Mouse (Mus musculus) lung, adult 2 months (tissue): Measurements from ENCODE around the gene Fgfr1op2.

Source experiments
- CTCF ChIP-seq: fragments of 200-500 bp; IDR thresholded peaks from 2 replicates; pipeline ENCODE4 v1.5.1; 2011; ENCODE audit warnings: mild to moderate bottlenecking, low read length, control low read depth; ENCODE audit not compliant: insufficient read depth
- POLR2A ChIP-seq: fragments of 200-500 bp; IDR thresholded peaks from 2 replicates; pipeline ENCODE4 v1.6.1; 2011; ENCODE audit warnings: low read depth, mild to moderate bottlenecking, control low read depth, low read length, borderline replicate concordance; ENCODE audit errors: extremely low read depth

DNA sequence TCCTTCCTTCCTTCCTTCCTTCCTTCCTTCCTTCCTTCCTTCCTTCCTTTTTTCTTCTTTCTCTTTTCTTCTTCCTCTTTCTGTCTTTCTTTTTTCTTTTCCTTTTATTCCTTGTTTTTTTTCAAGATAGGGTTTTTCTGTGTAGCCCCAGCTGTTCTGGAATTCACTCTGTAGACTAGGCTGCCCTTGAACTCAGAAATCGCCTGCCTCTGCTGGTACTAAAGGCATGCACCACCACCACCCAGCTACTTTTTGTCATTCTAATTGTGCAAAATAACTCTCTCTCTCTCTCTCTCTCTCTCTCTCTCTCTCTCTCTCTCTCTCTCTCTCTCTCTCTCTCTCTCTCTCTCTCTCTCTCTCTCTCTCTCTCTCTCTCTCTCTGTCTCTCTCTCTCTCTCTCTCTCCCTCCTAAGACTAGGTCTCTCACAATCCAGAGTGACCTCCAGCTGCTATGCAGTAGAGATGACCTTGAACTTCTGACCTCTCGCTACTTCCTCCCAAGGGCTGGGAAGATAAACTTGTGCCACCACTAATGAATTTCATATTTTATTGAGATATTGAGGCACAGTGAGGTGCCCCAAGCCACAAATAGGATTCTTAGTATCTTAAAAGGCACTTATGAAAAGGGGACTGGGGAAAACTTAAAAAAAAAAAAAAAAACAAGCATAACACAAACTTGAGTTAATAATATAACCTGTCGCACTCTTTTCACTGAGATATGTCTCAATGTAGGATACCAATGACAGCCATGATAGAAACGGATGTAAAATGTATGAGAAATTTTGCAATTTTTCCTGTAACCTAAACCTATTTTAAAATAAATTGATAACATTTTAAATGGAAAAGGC lies 58.0 kb downstream of the Fgfr1op2 start:
- TF ChIP-seq POLR2A (no peak), CTCF (no peak)
